Mouse (Mus musculus): ENCODE measurements around the gene Tcf20.

GRCm38 (mm10) chr15:82932936-82933650 is 54.6 kb downstream of the Tcf20 start:
- no peak for TF ChIP-seq CTCF (IDR thresholded peaks at IDR 0.05; ENCODE audit: low read depth)
- no peak for TF ChIP-seq EP300 (IDR thresholded peaks at IDR 0.05; ENCODE audit: low read depth)
